Mouse (Mus musculus) stomach, embryonic 15.5 days (tissue): ENCODE measurements around the gene Ppp1r3d. TPM values are rescaled to one million over a fixed set of nuclear protein-coding genes. Genes with fewer than 3 reads are reported as not detected.

ENCODE experiments used
- ATAC-seq: fragments of 200-750 bp; cut with Nextera tagmentation; 2 replicates; pipeline ENCODE4 v1.8.0; 2017; ENCODE audit warnings: low read depth, moderate number of reproducible peaks, moderate TSS enrichment; ENCODE audit not compliant: insufficient read depth, low FRiP score
- H3K27ac ChIP-seq: fragments of 300-500 bp; sonication (generic); 2 replicates; pipeline ENCODE4 v1.5.1; 2015; ENCODE audit warnings: mild to moderate bottlenecking, inconsistent platforms
- H3K27me3 ChIP-seq: fragments of 300-500 bp; sonication (generic); replicated peaks from 2 replicates; pipeline ENCODE4 v1.6.1; 2015; ENCODE audit warnings: inconsistent platforms
- H3K36me3 ChIP-seq: fragments of 300-500 bp; sonication (generic); 2 replicates; pipeline ENCODE4 v1.6.1; 2015; ENCODE audit warnings: inconsistent platforms
- H3K4me1 ChIP-seq: fragments of 300-500 bp; sonication (generic); 2 replicates; pipeline ENCODE4 v1.6.1; 2015; ENCODE audit warnings: inconsistent platforms
- H3K4me2 ChIP-seq: fragments of 300-500 bp; sonication (generic); 2 replicates; pipeline ENCODE4 v1.6.1; 2015; ENCODE audit warnings: mild to moderate bottlenecking, inconsistent platforms
- H3K4me3 ChIP-seq: fragments of 300-500 bp; sonication (generic); replicated peaks from 2 replicates; pipeline ENCODE4 v1.5.1; 2015; ENCODE audit warnings: inconsistent platforms
- H3K9ac ChIP-seq: fragments of 300-500 bp; sonication (generic); 2 replicates; pipeline ENCODE4 v1.6.1; 2015; ENCODE audit warnings: inconsistent platforms
- H3K9me3 ChIP-seq: fragments of 300-500 bp; sonication (generic); 2 replicates; pipeline ENCODE4 v1.6.1; 2016; ENCODE audit warnings: inconsistent platforms
- WGBS: fragments of 180-500 bp; shearing (Covaris S2); methylation state at CpG from one replicate; pipeline ENCODE4 v1.1.7; 2015; 5-methylcytosine and 5-hydroxymethylcytosine counted together
- polyA plus RNA-seq: library from polyadenylated mRNA; unstranded; fragments of >200 nt; fragmentation: Nextera tagmentation; extraction: Ambion mirVana; gene quantifications from 2 replicates; pipeline ENCODE4 v1.2.1, GENCODE M21; 2015

Gene Ppp1r3d
- polyA plus RNA-seq: 4.9 and 5.6 TPM in 2 replicates

DNA sequence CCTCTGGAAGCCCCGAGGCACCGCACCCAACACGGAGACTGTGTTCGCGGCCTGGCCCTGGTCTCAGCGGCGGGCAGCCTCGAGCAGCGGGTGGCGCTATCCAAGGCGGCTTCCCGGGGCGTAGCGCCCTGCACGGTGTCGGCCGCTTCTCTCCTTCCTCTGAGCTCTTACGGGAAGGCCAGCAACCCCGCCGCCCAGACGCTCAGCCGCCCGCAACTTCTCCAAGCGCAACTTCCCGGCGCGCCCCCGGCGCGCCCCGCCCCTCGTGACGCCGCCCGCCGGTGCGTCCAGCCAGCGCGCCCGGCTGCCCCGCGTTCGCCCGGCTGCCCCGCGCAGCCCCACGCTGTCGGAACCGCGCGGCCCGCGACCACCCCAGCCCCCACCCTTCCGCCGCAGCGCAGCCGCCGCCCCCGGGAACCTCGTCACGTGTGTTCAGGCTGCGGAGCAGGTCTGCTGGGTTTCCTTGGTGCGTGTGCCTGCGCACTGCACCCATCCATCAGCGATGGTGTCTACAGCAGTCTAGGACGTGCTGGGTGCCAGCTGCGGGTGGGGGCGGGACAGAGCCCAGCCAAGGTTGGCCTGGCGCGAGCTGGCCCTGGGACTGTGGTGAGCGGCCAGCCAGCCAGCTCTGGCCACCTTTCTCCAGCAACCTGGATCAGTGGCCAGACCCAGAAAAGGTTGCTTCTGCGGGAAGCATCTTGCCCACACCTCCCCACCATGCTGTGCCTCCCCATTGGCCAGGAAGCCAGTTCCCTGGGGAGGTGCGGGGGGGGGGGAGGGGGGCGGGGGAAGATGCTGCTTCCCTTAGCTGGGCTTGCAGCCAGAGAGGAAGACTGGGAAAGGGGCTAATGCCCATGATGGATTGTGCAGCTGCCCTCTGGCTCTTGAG is at the start of gene Ppp1r3d, which contains the start of gene Fam217b:
Ppp1r3d (minus strand) TSS at position 212 of the 889 bp plus-strand sequence.
Fam217b (plus strand) TSS at position 264 of the 889 bp plus-strand sequence.
- Histone ChIP-seq H3K27me3 (no peaks in the 10 kb centered on the region; the same call in 1 of the 2 replicates), H3K9me3 (no peaks in the 10 kb centered on the region), H3K4me1 (peaks cover 17% of the 10 kb centered on the region), H3K4me3 (peak within 1 kb of the TSS; percentile 57), H3K27ac (peak within 1 kb of the TSS; percentile 63), H3K9ac (peak within 1 kb of the TSS; percentile 38; the same call in 1 of the 2 replicates), H3K4me2 (peak within 1 kb of the TSS; percentile 99), H3K36me3 (no peaks in the 10 kb centered on the region)
- under 1% methylated on average over 70 of the region's 74 CpGs for WGBS
- peak; percentile 74 for ATAC-seq

GRCm38 (mm10) chr2:178460353-178460752 is 46.1 kb upstream of the Ppp1r3d start:
- H3K36me3 ChIP-seq: no peaks in the 10 kb centered on the region
- WGBS: 39% methylated on average over 5 of the region's 5 CpGs
- no peaks in the 10 kb centered on the region for H3K27me3 ChIP-seq
- H3K4me2 ChIP-seq: no peak overlapping the region
- H3K4me1 ChIP-seq: peaks cover 8% of the 10 kb centered on the region
- no peak overlapping the region for H3K4me3 ChIP-seq
- no peak overlapping the region for H3K9ac ChIP-seq
- ATAC-seq: no peak
- H3K9me3 ChIP-seq: no peaks in the 10 kb centered on the region
- no peak overlapping the region for H3K27ac ChIP-seq

DNA sequence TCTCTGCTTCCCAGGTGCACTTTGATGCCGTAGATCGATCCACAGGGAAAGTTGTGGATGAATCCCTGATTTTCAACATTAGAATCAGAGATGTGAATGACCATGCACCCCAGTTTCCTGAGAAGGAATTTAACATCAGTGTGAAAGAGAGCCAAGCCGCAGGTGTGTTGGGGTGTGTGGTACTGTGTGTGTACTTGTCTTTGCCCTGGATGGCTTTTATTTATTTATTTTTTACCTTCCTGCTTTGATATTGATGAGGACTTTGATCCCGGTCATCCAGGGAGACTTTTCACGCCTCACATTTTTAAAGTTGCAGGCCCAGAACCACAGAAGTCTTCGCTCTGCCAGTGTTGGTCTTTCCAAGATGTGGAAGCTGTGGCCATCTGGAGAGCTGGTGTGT is 43.1 kb upstream of the Ppp1r3d start:
- peaks cover 11% of the 10 kb centered on the region for H3K4me1 ChIP-seq
- H3K36me3 ChIP-seq: no peaks in the 10 kb centered on the region
- no peak overlapping the region for H3K27ac ChIP-seq
- H3K27me3 ChIP-seq: no peaks in the 10 kb centered on the region
- ATAC-seq: no peak
- no peaks in the 10 kb centered on the region for H3K9me3 ChIP-seq
- no peak overlapping the region for H3K4me3 ChIP-seq
- WGBS: 82% methylated on average over 6 of the region's 6 CpGs
- no peak overlapping the region for H3K9ac ChIP-seq
- no peak overlapping the region for H3K4me2 ChIP-seq

DNA sequence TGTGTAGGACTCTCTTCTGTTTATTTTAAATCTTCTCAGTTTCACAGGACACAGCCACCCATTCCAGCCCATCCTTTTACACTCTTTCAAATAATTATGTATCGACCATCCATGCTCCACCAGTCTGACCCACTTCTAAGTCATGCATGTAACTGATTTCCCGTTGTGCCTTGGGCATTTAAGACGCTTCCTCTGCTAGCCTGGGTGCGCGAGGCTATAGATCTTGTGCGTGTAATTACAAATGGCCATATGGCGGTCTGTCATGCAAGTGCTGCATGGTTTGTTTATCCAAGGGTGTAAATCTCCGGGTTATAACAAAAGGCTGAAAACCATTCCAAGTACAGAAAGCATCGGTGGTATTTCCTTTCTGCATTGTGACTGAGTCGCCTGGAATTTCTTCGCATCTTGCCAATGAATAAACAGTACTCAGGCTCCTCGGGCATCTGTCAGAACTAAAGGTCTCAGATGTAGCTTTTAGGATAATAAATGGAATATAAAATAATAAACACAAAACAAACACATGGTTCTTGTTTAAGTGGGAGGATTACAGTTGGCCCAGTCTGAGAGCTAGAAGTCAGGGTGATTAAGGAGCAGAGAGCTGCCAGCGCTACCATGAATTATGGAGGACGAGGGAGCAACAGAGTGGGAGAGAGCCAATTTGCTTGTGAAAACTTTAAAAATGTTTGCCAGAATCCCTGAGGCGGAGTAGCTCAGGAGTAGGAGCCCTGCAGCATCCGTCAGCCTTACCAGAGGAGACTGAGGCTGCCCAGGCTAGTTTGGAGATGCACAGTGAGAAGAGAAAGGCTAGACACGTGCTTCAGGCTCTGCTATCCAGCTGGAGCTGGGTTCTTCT is 40.6 kb upstream of the Ppp1r3d start:
- Histone ChIP-seq H3K4me1 (peaks cover 5% of the 10 kb centered on the region), H3K4me3 (no peak overlapping the region), H3K27ac (peak overlapping the region; percentile 86), H3K4me2 (peak overlapping the region; percentile 16; the same call in 1 of the 2 replicates), H3K36me3 (no peaks in the 10 kb centered on the region), H3K9ac (no peak overlapping the region), H3K9me3 (no peaks in the 10 kb centered on the region), H3K27me3 (no peaks in the 10 kb centered on the region)
- 18% methylated on average over 17 of the region's 17 CpGs for WGBS
- peak; percentile 78 for ATAC-seq

DNA sequence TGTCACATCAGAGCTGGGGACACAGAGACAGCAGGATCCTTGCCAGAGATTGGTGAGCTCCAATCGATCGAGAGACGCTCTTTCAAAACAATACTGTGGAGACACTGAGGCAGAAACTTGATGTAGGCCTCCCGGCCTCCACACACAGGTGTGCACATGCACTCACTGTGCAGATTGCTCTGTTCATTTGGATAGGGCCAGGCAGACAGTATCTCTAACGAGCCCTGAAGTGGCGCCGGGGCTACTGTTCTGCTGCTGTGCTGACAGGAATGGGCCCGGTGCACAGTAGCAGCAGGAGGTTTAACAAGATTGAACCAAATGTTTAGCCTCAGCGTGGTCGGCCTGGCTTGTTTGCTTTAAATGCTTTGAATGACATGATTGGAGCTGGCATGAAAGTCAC is 36.7 kb upstream of the Ppp1r3d start:
- H3K9ac ChIP-seq: no peak overlapping the region
- H3K36me3 ChIP-seq: no peaks in the 10 kb centered on the region
- H3K27ac ChIP-seq: no peak overlapping the region
- no peak for ATAC-seq
- peaks cover 5% of the 10 kb centered on the region for H3K4me1 ChIP-seq
- no peaks in the 10 kb centered on the region for H3K27me3 ChIP-seq
- no peaks in the 10 kb centered on the region for H3K9me3 ChIP-seq
- no peak overlapping the region for H3K4me3 ChIP-seq
- WGBS: 72% methylated on average over 10 of the region's 10 CpGs
- H3K4me2 ChIP-seq: no peak overlapping the region

GRCm38 (mm10) chr2:178450236-178450635 is 36.0 kb upstream of the Ppp1r3d start:
- Histone ChIP-seq H3K36me3 (no peaks in the 10 kb centered on the region), H3K27me3 (no peaks in the 10 kb centered on the region), H3K4me2 (no peak overlapping the region), H3K9me3 (no peaks in the 10 kb centered on the region), H3K9ac (no peak overlapping the region), H3K4me1 (peaks cover 1% of the 10 kb centered on the region), H3K4me3 (no peak overlapping the region), H3K27ac (no peak overlapping the region)
- no peak for ATAC-seq
- 29% methylated on average over 2 of the region's 2 CpGs for WGBS

DNA sequence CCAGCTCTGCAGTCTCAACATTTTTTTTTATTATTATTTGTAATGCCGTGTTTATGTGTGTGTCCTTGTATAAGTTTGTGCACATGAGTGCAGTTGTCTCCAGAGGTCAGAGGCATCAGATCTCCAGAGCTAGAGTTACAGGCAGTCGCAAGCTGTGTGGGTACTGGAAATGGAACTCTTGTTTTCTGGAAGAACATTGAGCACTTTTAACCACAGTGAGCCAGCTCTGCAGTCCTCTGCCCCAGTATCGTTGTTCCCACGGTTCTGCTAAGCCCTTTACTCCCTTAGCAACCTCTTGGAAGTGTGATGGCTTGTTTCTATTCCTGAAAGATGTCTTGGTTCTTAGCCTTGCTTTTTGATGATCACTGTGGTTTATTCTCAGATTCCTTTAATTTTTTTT is 35.1 kb upstream of the Ppp1r3d start:
- no peaks in the 10 kb centered on the region for H3K27me3 ChIP-seq
- H3K4me2 ChIP-seq: no peak overlapping the region
- H3K27ac ChIP-seq: no peak overlapping the region
- ATAC-seq: no peak
- H3K9me3 ChIP-seq: no peaks in the 10 kb centered on the region
- whole genome bisulfite sequencing: 72% methylated on average over 4 of the region's 4 CpGs
- H3K9ac ChIP-seq: no peak overlapping the region
- no peaks in the 10 kb centered on the region for H3K36me3 ChIP-seq
- H3K4me1 ChIP-seq: no peaks in the 10 kb centered on the region
- H3K4me3 ChIP-seq: no peak overlapping the region

DNA sequence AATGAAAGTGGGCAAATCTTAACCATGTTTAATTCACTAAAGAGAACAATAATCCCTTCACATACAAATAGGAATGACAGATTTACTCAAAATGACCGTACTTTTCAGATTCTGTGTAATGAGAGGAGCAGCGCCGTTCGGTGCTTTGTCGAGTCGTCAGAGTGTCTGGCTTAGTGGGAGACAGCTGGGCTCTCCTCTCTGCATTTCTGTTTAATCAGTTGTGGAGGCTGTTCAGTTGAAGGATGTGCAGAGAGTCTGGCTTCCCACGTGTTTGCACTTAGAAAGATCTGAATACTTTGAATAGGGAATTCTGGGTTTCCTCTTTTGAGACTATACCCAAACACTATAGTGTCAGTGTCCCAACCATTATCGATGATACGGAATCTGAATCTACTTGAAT is 23.0 kb upstream of the Ppp1r3d start:
- WGBS: 40% methylated on average over 9 of the region's 9 CpGs
- Histone ChIP-seq H3K4me2 (no peak overlapping the region), H3K27ac (no peak overlapping the region), H3K9ac (no peak overlapping the region), H3K36me3 (no peaks in the 10 kb centered on the region), H3K4me1 (no peaks in the 10 kb centered on the region; the same call in 1 of the 2 replicates), H3K4me3 (no peak overlapping the region), H3K27me3 (no peaks in the 10 kb centered on the region), H3K9me3 (no peaks in the 10 kb centered on the region)
- ATAC-seq: no peak

DNA sequence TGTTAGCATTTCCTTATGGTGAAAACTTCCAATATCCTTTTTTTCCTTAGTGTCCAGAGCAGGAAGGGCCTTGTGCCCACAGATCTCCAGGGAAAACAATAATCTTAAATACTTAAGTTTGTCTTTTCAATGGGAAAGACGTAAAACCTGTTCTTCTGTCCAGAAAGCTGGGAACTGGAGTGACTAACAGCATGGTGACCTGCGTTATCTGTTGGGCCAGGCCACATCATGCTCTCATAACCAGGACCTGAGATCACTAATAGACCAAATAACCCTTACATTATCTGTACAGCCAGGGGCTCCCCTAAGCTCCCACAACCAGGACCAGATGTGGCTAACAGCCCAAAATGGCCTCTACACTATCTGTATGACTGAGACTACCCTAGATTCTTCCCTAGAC is 19.6 kb upstream of the Ppp1r3d start:
- Histone ChIP-seq H3K4me3 (no peak overlapping the region), H3K36me3 (no peaks in the 10 kb centered on the region), H3K27me3 (0 out of 2 replicates have a peak, but pooled peaks cover under 1% of the 10 kb centered on the region), H3K9ac (no peak overlapping the region), H3K4me2 (no peak overlapping the region), H3K27ac (no peak overlapping the region), H3K4me1 (no peaks in the 10 kb centered on the region; the same call in 1 of the 2 replicates), H3K9me3 (no peaks in the 10 kb centered on the region)
- ATAC-seq: no peak
- WGBS: 72% methylated on average over 2 of the region's 2 CpGs

GRCm38 (mm10) chr2:178433495-178433894 is 19.2 kb upstream of the Ppp1r3d start:
- WGBS: 69% methylated on average over 2 of the region's 2 CpGs
- H3K27ac ChIP-seq: no peak overlapping the region
- H3K4me3 ChIP-seq: no peak overlapping the region
- H3K27me3 ChIP-seq: 0 out of 2 replicates have a peak, but pooled peaks cover 4% of the 10 kb centered on the region
- no peak overlapping the region for H3K4me2 ChIP-seq
- H3K36me3 ChIP-seq: no peaks in the 10 kb centered on the region
- H3K9ac ChIP-seq: no peak overlapping the region
- ATAC-seq: no peak
- H3K4me1 ChIP-seq: no peaks in the 10 kb centered on the region; the same call in 1 of the 2 replicates
- no peaks in the 10 kb centered on the region for H3K9me3 ChIP-seq

GRCm38 (mm10) chr2:178430231-178430630 is 16.0 kb upstream of the Ppp1r3d start, which contains the start of gene Cdh26:
Gene Cdh26 (plus strand): TSS chr2:178430531.
- no peaks in the 10 kb centered on the region; the same call in 1 of the 2 replicates for H3K4me1 ChIP-seq
- H3K27me3 ChIP-seq: 0 out of 2 replicates have a peak, but pooled peaks cover 5% of the 10 kb centered on the region
- no peak within 1 kb of the TSS for H3K9ac ChIP-seq
- no peak for ATAC-seq
- 85% methylated on average over 4 of the region's 4 CpGs for WGBS
- no peaks in the 10 kb centered on the region for H3K9me3 ChIP-seq
- H3K27ac ChIP-seq: no peak within 1 kb of the TSS
- no peaks in the 10 kb centered on the region for H3K36me3 ChIP-seq
- H3K4me3 ChIP-seq: no peak within 1 kb of the TSS
- H3K4me2 ChIP-seq: no peak within 1 kb of the TSS
